In genomic region chr15:77805657-77806056, GRCm38 (mm10) we compare ENCODE assay signal across 10 mouse cellular contexts. TPM values are rescaled to one million over a fixed set of nuclear protein-coding genes. Genes with fewer than 3 reads are reported as not detected.
DNase-seq lines count a peak whose midpoint lies in the region; ATAC-seq and TF ChIP-seq lines count a peak whose summit lies in the region.
"Had no signal": no experiment of that assay in that cellular context is flagged by ENCODE, and none has a peak within 500 bp of the region (broad histone marks: within the 10 kb centered on the region; RNA-seq: fewer than 3 reads in every experiment).

No protein-coding gene starts in this region.

- no peak overlapping the region for H3K4me3 ChIP-seq in liver, embryonic 13.5 days (replicated peaks)
- no peak overlapping the region for H3K4me3 ChIP-seq in liver, postnatal 0 days (ENCODE audit: low read depth, low read length)
- no peak overlapping the region for H3K4me3 ChIP-seq in stomach, postnatal 0 days (ENCODE audit: low read depth, low read length)
- no peak overlapping the region for H3K4me3 ChIP-seq in hindbrain, embryonic 13.5 days

- 78% methylated on average over 4 of the region's 4 CpGs for WGBS in liver, embryonic 13.5 days (ENCODE audit: insufficient replicate concordance)
- 51% methylated on average over 4 of the region's 4 CpGs for WGBS in liver, postnatal 0 days (ENCODE audit: insufficient replicate concordance)
- 91% methylated on average over 4 of the region's 4 CpGs for WGBS in stomach, postnatal 0 days
- 85% methylated on average over 4 of the region's 4 CpGs for WGBS in hindbrain, embryonic 13.5 days

- H3K36me3 ChIP-seq in liver, embryonic 13.5 days: peaks cover 99% of the 10 kb centered on the region
- H3K36me3 ChIP-seq in liver, postnatal 0 days (replicated peaks; ENCODE audit: insufficient read depth, low read length): peaks cover 84% of the 10 kb centered on the region
- H3K36me3 ChIP-seq in stomach, postnatal 0 days (ENCODE audit: control insufficient read depth, insufficient read depth, low read length): peaks cover 45% of the 10 kb centered on the region
- peaks cover 43% of the 10 kb centered on the region for H3K36me3 ChIP-seq in hindbrain, embryonic 13.5 days

- H3K27ac ChIP-seq in liver, embryonic 13.5 days: no peak overlapping the region
- H3K27ac ChIP-seq in liver, postnatal 0 days (ENCODE audit: low read depth): no peak overlapping the region
- 0 out of 2 replicates have a peak overlapping the region, but pooled peaks have one; percentile 49 for H3K27ac ChIP-seq in stomach, postnatal 0 days (replicated peaks)
- H3K27ac ChIP-seq in hindbrain, embryonic 13.5 days: no peak overlapping the region

- intact Hi-C loops in left cerebral cortex, postnatal 36 days (cut with DNase I): no loop called here

- 0 out of 2 replicates have a peak overlapping the region, but pooled peaks have one; percentile 17 for H3K9ac ChIP-seq in liver, embryonic 13.5 days
- H3K9ac ChIP-seq in liver, postnatal 0 days (replicated peaks): no peak overlapping the region
- H3K9ac ChIP-seq in stomach, postnatal 0 days (ENCODE audit: low read length): no peak overlapping the region
- H3K9ac ChIP-seq in hindbrain, embryonic 13.5 days: no peak overlapping the region

- no peak for TF ChIP-seq CTCF in liver, postnatal 0 days (IDR thresholded peaks at IDR 0.05; ENCODE audit: low read depth)
- TF ChIP-seq CTCF in stomach, postnatal 0 days (IDR thresholded peaks at IDR 0.05; ENCODE audit: low read depth): no peak

- H3K27me3 ChIP-seq in liver, embryonic 13.5 days: no peaks in the 10 kb centered on the region
- no peaks in the 10 kb centered on the region for H3K27me3 ChIP-seq in liver, postnatal 0 days (ENCODE audit: insufficient read depth, low read length)
- H3K27me3 ChIP-seq in stomach, postnatal 0 days (ENCODE audit: control insufficient read depth, insufficient read depth, low read length): no peaks in the 10 kb centered on the region
- H3K27me3 ChIP-seq in hindbrain, embryonic 13.5 days: no peaks in the 10 kb centered on the region

- TF ChIP-seq EP300 in liver, postnatal 0 days (IDR thresholded peaks at IDR 0.05; ENCODE audit: low read depth): no peak
- no peak for TF ChIP-seq EP300 in stomach, postnatal 0 days (optimal IDR thresholded peaks at IDR 0.05)

- no peaks in the 10 kb centered on the region for H3K9me3 ChIP-seq in liver, embryonic 13.5 days (replicated peaks)
- H3K9me3 ChIP-seq in liver, postnatal 0 days (ENCODE audit: low read length): no peaks in the 10 kb centered on the region
- H3K9me3 ChIP-seq in stomach, postnatal 0 days (ENCODE audit: control insufficient read depth, low read length): no peaks in the 10 kb centered on the region
- H3K9me3 ChIP-seq in hindbrain, embryonic 13.5 days: no peaks in the 10 kb centered on the region

- no peak overlapping the region for H3K4me2 ChIP-seq in liver, embryonic 13.5 days
- H3K4me2 ChIP-seq in liver, postnatal 0 days (ENCODE audit: low read depth, low read length): no peak overlapping the region
- no peak overlapping the region for H3K4me2 ChIP-seq in stomach, postnatal 0 days (replicated peaks; ENCODE audit: low read depth)
- no peak overlapping the region for H3K4me2 ChIP-seq in hindbrain, embryonic 13.5 days

- DNase-seq in liver, embryonic 13.5 days: no peak
- no peak for DNase-seq in liver, postnatal 0 days
- DNase-seq in T-cell, adult 2 months (ENCODE audit: low spot score): peak; percentile 84
- DNase-seq in stomach, postnatal 0 days (ENCODE audit: low spot score): no peak
- no peak for DNase-seq in spleen, adult 18-20 months
- no peak for DNase-seq in left cerebral cortex, postnatal 36 days (ENCODE audit: low spot score in 2 of 2)
- DNase-seq: heart, adult 18-20 months had no signal

- peaks cover 49% of the 10 kb centered on the region for H3K4me1 ChIP-seq in liver, embryonic 13.5 days (replicated peaks)
- H3K4me1 ChIP-seq in liver, postnatal 0 days (ENCODE audit: insufficient read depth): peaks cover 36% of the 10 kb centered on the region
- H3K4me1 ChIP-seq in stomach, postnatal 0 days (replicated peaks; ENCODE audit: control insufficient read depth, insufficient read depth): peaks cover 6% of the 10 kb centered on the region
- peaks cover 19% of the 10 kb centered on the region for H3K4me1 ChIP-seq in hindbrain, embryonic 13.5 days (replicated peaks)

- ATAC-seq in liver, embryonic 13.5 days (ENCODE audit: low read depth): no peak
- ATAC-seq in liver, postnatal 0 days: no peak
- peak; percentile 68 for ATAC-seq in granulocyte monocyte progenitor cell, adult 5-6 weeks (replicated peaks; ENCODE audit: poor library complexity, severe bottlenecking)
- ATAC-seq in stomach, postnatal 0 days (ENCODE audit: low FRiP score, low TSS enrichment): no peak
- ATAC-seq in hindbrain, embryonic 13.5 days (ENCODE audit: low FRiP score): no peak
- ATAC-seq: forebrain, embryonic 14.5 days had no signal

RNA-seq across cellular contexts. Expression of gene Myh9, which starts 36.3 kb away (rescaled TPM):
- polyA plus RNA-seq in liver, embryonic 13.5 days (2015; fragmentation: Nextera tagmentation; extraction: Ambion mirVana): 18.3 and 22.2 TPM in 2 replicates
- polyA plus RNA-seq in liver, postnatal 0 days (2015; fragmentation: Nextera tagmentation; extraction: Ambion mirVana): 17.7 and 22.4 TPM in 2 replicates
- 199 and 315 TPM in 2 replicates for total RNA-seq in granulocyte monocyte progenitor cell, adult 5-6 weeks (2014; fragmentation: Nextera tagmentation)
- 285 and 305 TPM in 2 replicates for total RNA-seq in granulocyte monocyte progenitor cell, adult 5-6 weeks (2017)
- 27.9 and 32.9 TPM in 2 replicates for polyA plus RNA-seq in stomach, postnatal 0 days (2015; fragmentation: Nextera tagmentation; extraction: Ambion mirVana)
- 10 to 100 TPM; 58.0 to 77.6 TPM for total RNA-seq in left cerebral cortex, postnatal 36 days (2021)
- 14.5 and 14.9 TPM in 2 replicates for polyA plus RNA-seq in hindbrain, embryonic 13.5 days (2015; fragmentation: Nextera tagmentation; extraction: Ambion mirVana)

RNA-seq across cellular contexts. Expression of gene Apol8, which starts 48.9 kb away (rescaled TPM):
- polyA plus RNA-seq in liver, embryonic 13.5 days (2015; fragmentation: Nextera tagmentation; extraction: Ambion mirVana): 29.8 and 34.9 TPM in 2 replicates
- polyA plus RNA-seq in liver, postnatal 0 days (2015; fragmentation: Nextera tagmentation; extraction: Ambion mirVana): 7.7 and 9.8 TPM in 2 replicates
- total RNA-seq in granulocyte monocyte progenitor cell, adult 5-6 weeks (2014; fragmentation: Nextera tagmentation): not detected in 2 replicates
- total RNA-seq in granulocyte monocyte progenitor cell, adult 5-6 weeks (2017): 0.04 TPM in 1 of 2 replicates, not detected in the other
- polyA plus RNA-seq in stomach, postnatal 0 days (2015; fragmentation: Nextera tagmentation; extraction: Ambion mirVana): 0.05 and 0.10 TPM in 2 replicates
- total RNA-seq in left cerebral cortex, postnatal 36 days (2021): 1 to 10 TPM; 4.0 TPM
- 0.06 and 0.16 TPM in 2 replicates for polyA plus RNA-seq in hindbrain, embryonic 13.5 days (2015; fragmentation: Nextera tagmentation; extraction: Ambion mirVana)
- total RNA-seq: heart, adult 18-20 months had no signal
